Mouse (Mus musculus) heart, postnatal 0 days (tissue): ENCODE results near the gene Olfr340.
"Not testable (repeated sequence)": the region's sequence is repeated elsewhere in the genome, so short reads cannot be mapped to it uniquely, and the experiment has no call there.

Experiments
- CTCF ChIP-seq: IDR thresholded peaks from 2 replicates; pipeline ENCODE4 v1.5.1; 2016; ENCODE audit warnings: antibody characterized with exemption, control low read depth, low read depth
- EP300 ChIP-seq: IDR thresholded peaks from 2 replicates; pipeline ENCODE4 v1.6.1; 2016; ENCODE audit warnings: antibody characterized with exemption, low read depth

- not testable (repeated sequence) for TF ChIP-seq CTCF, EP300
Measured at GRCm38 (mm10) chr2:36415591-36415990, 36.8 kb upstream of the Olfr340 start.
